Mouse (Mus musculus) right cerebral cortex, adult 18-20 months (tissue): ENCODE measurements around the gene Adamts7.

Source experiments
- DNase-seq: peaks from one replicate; pipeline ENCODE4 v3.0.0; 2022; ENCODE audit warnings: mixed read lengths

Gene Adamts7

DNA sequence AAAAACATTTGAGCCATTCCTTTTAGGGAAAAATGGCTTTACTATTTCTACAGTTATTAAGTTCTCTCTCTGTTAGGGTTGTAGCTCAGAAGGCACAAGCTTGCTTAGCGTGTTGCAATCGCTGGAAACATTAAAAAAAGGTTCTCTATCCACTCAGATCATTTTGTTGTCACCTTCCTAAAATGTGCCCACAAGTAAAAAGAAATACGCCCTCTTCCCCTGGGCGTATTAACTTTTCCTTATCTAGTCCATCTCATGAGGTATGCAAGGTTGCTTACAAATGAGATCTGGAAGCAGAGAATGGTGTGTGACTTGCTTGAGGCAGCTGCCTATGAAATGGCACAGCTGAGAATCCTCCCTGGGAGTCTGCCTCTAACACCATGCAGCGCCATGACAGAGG, 73.9 kb downstream of the Adamts7 start:
- no peak for DNase-seq

DNA sequence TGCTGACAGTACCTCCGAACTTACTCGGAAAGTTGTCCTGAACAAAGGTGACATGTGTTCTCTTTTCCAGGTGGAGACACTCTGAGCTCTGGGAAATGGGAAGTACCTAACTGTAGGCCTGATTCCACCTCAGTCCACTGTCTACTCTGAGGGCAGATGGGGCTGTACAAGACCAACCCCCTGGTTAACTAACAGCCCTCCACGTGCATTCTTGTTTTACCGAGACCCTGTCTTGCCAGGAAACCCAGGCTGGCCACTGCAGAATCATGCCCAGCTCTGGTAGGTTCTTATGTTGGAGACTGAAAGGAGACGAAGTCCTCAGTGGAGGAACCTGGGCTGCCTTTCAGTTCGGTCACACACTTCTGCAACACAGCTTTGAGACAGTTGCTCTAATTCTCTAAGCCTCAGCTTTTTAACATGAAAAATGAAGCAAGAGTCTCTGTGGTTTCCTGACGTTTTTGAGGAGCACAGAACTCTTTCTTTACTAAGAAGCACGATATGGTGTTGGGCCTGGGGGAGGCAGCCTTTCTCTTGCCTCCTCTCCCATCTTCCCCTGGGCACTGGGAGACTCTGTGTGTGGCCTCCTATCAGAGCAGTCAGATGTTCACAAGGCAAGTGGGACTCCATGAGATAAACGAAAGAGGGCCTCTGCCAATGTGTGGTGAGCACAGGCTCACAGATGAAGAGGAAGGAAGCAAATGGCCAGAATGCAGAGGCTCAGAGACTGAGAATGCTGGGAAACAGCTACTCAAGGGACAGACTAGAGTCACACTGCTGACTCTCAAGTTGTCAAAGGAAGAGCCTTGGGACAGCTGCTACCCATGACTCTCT, 74.6 kb downstream of the Adamts7 start:
- DNase-seq: no peak

DNA sequence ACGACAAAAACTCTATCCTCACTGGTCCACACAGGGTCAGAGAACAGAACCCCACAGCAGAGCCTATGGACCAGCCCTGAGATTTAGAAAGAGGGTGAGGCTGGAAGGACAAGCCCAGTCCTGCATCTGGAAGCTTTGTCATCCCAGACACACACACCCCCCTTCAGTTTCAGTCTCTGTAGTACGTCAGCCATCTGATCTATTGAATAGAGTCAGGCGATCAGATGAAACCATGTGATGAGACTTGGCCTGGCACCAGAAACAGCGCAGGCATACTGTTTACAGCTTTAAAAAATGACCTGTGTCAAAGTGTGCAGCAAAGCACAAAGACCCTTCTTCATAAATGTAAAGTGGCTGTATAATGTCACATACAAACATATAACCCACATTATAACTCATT, 77.7 kb downstream of the Adamts7 start:
- no peak for DNase-seq

DNA sequence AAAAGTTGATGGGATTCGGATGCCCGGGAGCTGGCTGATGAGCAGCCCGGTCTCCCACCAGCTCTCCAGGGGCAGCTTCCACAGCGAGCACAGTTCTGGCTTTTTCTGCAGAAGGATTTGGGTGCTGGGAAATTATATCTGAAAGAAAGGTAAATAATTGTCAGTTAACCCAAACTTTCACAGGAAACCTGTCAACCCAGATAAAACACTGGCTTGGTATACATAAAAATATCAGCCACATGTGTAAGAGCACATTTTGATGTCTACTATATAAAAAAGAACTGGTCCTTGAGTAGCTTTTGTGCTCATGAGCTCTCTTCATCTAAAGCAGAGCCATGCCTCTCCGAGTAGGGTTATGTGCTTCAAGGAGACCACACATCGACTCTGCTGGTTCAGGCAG, 78.2 kb downstream of the Adamts7 start:
- DNase-seq: no peak

DNA sequence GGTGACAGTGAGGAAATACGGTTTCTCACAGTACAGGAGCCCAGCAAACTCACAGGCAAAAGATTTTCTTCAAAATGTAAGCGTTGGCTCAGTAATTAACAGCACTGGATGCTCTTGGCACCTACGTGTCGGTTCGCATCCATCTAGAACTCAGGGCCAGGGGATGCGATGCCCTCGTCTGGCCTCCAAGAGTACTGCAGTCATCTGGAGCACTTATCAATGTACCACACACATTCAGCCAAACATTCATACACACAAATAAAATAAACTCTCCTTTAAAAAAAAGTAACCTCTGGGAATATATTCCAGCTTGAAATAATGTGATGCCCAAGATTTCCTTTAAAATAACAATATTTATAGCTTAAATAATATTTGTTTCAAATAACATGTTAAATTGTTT, 78.7 kb downstream of the Adamts7 start:
- DNase-seq: no peak

DNA sequence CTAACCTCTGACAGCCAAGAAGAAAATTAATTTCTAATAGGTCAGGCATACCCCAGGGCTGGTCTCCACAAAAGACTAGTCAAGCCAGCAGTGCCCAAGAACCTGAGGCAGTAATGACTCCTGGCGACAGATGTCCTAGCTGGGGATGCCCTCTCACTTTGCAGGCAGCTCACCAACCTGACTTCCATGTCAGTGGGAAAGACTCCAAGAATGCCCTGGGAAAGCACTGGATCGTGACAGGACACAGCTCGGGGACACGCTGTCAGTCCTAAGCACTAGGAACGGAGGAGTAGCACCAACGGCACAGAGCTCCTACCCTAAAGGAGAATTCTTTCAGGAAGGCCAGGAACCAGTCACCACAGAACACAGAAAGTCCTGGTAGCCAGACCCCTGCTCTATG, 79.4 kb downstream of the Adamts7 start:
- DNase-seq: no peak

DNA sequence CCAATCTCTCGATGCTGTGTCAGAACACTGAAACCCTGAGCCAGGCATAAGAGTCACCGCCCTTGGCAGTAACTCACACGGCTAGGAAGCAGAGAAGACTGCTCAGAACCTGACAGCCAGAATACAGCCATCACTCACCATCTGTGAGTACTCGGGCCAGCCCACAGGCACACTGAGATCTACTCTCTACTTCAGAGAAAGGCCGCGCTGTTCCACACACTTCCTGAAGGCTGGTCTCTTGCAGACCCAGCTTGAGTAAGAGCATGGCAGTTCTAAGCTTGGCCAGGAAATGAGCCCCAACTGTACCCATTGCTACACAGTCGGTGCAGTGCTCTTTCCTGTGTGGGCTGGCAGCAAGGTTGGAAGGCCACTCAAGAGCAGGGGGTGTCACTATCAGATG, 80.0 kb downstream of the Adamts7 start:
- DNase-seq: no peak

DNA sequence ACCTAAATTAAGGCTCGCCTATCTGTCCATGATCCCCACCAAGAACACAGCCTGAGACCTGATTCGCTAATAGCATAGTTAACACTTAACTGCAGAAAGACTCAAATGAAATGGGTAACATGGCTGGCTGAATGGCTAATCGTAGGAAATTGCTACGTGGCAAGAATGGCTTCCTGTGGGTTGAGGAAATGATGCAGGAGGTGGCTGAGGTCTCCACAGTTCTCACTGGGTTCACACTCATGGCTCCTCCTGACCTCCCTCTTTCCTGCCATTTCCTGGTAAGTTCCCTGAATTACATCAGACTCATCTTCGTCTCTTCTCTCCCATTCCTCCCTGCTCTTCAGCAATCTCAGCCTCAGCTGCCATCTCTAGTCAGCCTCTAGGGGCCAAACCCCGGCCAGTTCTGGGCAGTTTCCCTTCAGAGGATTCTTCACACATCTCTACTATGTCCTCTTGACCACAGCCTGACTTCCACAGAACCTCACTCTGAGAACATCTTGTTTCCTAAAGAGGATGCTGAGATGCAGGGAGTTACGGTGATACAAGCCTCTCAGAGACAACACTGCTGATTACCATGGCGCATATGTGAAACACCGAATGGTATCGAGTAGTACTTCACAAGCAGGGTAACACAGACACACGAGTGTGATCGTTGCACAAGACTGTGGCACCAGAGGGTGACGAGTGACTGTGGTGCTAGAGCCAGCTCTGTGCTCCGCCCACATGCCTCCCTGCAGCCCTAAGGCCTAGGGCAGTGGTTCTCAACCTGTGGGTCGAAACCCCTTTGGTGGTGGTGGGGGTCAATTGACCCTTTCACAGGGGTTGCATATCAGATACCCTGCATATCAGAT, 81.7 kb downstream of the Adamts7 start:
- no peak for DNase-seq

DNA sequence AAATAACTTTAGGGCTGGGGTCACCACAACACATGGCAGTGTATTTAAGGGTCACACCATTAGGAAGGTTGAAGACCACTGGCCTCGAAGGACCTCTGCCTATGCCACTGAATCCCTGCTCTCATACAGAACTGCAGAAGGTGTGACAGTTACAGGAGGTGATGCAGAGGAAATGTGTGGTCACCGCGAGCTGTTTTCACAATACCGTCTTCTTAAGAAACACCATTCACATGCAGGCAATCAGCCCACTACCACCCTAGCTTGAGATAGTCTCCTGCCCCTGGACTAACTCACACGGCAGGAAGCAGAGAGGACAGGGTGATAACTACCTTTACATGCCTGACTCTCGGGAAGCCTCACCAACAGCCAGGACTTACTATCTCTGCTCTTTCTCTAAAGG, 82.3 kb downstream of the Adamts7 start:
- DNase-seq: no peak

DNA sequence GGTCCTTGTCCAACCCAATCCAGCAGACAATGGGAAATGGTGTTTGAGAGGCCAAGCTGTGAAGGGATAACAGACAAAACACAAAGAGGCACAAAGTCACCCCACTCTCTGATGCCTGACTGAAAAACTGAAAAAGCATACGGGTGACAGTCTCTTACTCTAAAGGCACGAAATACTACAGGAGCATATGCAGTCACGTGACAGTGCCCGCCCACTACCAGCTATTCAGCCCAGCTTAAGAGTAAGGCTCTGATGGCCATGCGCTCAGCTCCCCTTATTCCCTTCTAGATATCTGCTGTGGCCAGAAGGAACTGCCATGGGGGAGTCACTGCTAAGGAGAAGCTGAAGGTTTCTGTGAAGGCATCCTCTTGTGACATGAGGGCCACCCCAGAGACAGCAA, 82.9 kb downstream of the Adamts7 start:
- DNase-seq: no peak

DNA sequence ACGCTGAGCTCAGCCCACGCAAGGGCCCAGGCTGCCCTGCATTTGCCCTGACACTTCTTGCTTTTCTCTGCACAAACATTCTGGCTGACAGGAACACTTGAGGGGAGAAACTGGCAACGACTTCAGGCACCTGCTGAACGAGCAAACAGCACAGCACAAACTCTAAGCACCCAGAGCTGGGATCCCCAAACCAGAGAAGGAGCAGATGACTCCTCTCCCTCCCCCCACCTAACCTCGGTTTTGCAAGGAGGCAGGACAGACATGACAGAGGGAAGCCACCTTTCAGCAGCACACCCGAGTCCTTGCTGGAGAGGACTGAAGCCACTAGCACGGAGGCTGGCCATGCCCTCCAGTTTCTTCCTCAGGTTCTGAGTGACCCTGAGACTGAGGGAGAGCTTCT, 84.4 kb downstream of the Adamts7 start:
- no peak for DNase-seq

DNA sequence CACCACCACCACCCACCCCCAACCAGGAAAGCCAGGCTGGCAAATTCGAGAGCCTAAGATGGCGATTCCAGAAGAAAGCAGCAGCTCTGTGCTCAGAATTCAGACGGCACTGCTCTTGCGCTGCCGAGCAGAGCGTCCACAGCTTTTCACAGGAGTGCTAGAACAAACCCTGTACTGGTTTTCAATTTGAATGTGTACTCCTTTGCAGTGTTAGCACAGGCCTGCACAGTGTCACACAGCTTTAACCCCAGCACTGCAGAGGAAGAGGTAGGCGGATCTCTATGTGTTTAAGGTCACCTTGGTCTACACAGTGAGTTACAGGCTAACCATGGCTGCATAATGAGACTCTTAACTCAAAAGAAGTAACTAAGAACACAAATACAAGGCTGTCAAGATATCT, 85.5 kb downstream of the Adamts7 start:
- DNase-seq: no peak

DNA sequence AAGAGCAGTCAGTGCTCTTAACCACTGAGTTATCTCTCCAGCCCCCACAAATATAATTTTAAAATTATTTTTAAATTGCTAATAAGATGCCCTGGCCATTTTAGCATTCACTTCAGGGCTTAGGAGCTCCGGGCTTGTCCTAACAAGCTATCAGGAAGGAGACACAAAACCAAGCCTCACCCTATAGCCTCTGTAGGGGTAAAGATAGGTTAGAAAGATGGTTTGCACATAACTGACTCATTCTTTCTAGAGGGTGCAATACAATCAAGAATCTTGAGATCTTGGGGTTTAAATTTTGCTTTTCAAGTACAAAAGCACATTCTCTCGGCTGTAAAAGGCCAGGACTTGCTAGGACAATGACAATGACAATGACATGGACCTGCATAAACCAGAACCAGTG, 86.2 kb downstream of the Adamts7 start:
- no peak for DNase-seq

DNA sequence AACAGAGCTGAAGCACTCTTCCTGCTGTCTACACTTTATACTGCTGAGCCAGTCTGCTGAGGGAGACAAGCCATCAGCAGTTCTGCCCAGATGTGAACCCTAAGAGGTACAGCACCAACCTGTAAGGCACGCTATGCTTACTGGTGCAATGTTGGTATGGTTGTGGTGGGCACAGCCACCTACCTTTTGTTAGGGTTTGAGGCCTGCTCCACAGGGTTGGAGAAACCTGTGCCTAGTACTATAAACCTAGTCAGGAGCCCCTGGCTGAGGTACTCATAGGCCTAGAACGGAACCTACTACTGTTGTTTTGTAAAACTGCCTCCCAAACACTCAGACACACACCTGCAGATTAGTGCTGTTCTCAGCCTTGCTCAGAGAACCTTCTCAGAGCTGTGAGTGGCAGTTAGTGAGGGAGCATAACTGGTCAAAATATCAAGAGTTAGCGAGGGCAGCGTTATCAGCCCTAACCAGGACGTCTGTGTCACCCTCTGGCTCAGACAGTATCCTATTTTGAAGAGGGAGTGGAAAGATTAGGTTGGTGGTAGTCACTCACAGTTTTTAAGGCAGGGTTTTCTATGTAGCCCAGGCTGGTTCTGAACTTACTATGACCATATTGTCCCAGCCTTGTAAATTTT, 87.4 kb downstream of the Adamts7 start:
- DNase-seq: no peak

DNA sequence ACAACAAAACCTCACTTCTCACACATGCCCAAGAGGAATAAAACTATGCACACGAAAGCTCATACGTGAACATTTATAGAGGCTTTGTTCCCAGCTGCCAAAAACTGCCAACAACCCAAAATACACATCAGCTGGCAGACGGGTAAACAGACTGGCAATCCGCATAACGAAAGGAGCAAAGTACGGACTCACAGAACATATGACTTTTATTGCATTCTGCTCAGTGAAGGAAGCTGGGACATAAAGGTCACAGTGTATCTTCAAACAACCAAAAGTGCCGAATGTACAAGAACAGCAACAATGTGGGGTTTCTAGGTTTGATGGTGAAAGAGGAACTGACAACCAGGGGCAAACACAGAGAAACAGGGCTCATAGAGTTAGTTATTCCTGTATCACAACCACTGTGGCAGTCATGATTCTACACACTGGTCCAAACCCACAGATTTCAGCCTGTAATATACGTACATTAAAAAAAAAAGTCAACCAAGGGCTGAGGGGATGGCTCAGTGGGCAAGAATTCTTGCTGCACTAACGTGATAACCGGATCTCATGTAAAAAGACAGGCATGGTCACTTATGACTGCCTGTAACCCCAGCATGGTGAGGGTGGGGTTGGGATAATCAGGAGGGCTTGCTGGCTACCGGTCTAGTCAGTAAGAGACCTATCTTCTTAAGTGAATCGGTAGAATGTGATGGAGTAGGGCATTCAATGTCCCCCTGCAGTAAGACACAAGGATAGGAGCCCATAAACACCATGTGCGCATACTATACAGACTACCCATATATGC, 88.3 kb downstream of the Adamts7 start:
- no peak for DNase-seq

DNA sequence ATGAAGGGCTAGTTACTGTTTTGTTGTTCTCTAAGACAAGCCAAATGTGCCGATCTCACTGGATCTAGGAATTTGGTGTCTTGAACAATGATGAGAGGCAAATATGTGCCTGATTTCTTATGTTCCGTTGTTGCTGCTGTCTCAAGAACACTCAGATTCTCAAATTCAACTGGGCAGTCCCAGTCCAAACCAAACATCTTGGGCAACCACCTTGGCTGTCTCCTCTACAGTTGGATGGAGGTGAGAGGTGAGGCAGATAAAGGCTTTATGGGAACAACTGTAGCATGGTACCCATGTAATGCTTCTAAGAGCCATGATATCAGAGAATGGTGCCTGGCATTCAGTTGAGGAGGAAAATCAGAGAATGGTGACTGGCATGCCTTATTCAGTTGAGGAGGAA, 90.3 kb downstream of the Adamts7 start:
- no peak for DNase-seq

DNA sequence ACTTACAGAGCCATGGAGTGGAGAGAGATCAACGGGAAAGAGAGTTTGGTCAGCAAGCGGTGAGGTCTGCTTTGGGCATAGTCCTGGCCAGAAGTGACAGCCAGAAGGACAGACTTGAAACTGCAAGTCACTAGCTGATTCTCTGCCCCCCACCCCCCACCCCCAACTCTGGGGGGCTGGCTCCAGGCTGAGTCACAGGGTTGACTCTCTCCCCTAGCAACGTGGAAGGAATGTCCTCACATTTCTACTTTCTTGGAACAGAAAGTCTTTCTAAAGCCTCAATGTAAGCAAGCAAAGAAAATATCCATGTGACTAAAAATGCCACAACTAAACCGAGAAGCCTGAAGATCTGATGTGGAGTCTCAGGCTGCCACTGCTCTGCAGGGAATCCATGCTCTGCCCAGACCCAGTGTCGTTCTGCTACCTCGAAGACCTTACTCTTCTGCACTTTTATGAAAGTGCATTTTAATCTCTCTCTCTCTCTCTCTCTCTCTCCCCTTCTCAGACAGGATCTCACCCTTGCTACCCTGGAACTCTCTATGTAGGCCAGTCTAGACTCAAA, 93.1 kb downstream of the Adamts7 start:
- no peak for DNase-seq

DNA sequence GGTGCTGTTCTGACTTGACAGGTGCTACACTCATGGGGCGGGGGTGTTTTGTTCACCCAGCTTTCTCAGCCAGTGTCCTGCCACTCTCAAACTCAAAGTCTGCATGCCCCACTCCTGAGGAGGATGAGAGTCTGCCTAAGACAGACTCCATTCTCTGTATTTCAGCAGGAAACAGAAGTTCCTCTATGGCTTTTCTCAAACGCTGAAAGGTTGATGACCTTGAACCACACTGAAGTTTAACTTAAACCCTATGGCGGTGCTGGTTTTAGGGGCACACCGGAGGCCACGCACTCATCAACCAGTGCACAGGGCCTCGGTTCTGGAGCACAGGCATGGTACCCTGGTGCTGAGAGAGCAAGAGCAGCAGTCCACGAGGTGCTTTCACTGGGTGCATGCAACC, 94.4 kb downstream of the Adamts7 start:
- DNase-seq: no peak
